Mouse (Mus musculus): ENCODE measurements around the gene Gm20388. TPM values are rescaled to one million over a fixed set of nuclear protein-coding genes. Genes with fewer than 3 reads are reported as not detected.

The Gm20388 gene
- polyA plus RNA-seq, 2 experiments, result 8.5 TPM; not detected in 1

GRCm38 (mm10) chr8:120520287-120520686 lies 609.6 kb downstream of the Gm20388 start:
- H3K36me3 ChIP-seq (replicated peaks; ENCODE audit: control insufficient read depth, insufficient read depth, low read depth), result peaks cover 8% of the 10 kb centered on the region

GRCm38 (mm10) chr8:120520707-120521590 lies 610.3 kb downstream of the Gm20388 start:
- H3K4me2 ChIP-seq (ENCODE audit: low read depth), result no peak overlapping the region
- TF ChIP-seq EP300 (IDR thresholded peaks at IDR 0.05; ENCODE audit: low read depth) (no peak), CTCF (IDR thresholded peaks at IDR 0.05; ENCODE audit: low read depth) (0 out of 2 replicates have a peak, but pooled peaks have one; percentile 12)
- no peak overlapping the region for H3K27ac ChIP-seq
- ATAC-seq (ENCODE audit: insufficient read depth) (no peak), DNase-seq (ENCODE audit: low read depth in 3 of 3, low spot score in 3 of 3) (no peak)
- H3K27me3 ChIP-seq (ENCODE audit: control insufficient read depth, insufficient read depth, low read length), result no peaks in the 10 kb centered on the region
- WGBS (ENCODE audit: insufficient replicate concordance), result 65% methylated on average over 20 of the region's 20 CpGs
- peaks cover 8% of the 10 kb centered on the region for H3K36me3 ChIP-seq (replicated peaks; ENCODE audit: control insufficient read depth, insufficient read depth, low read depth)
- H3K9ac ChIP-seq (replicated peaks), result no peak overlapping the region
- H3K9me3 ChIP-seq (ENCODE audit: control insufficient read depth, low read length), result no peaks in the 10 kb centered on the region
- peaks cover 12 to 15% of the 10 kb centered on the region in 2 experiments for H3K4me1 ChIP-seq (replicated peaks; ENCODE audit: control insufficient read depth in 2 of 2, insufficient read depth in 2 of 2, low read length in 1 of 2)
- no peak overlapping the region for H3K4me3 ChIP-seq (ENCODE audit: insufficient read depth in 1 of 2, low read depth in 2 of 2, low read length in 2 of 2)

More at GRCm38 (mm10) chr8:120520287-120520686, 609.6 kb downstream of the Gm20388 start:
- 75% methylated on average over 15 of the region's 15 CpGs for WGBS (ENCODE audit: insufficient replicate concordance)
- ATAC-seq (ENCODE audit: insufficient read depth) (no peak), DNase-seq (ENCODE audit: low read depth in 3 of 3, low spot score in 3 of 3) (no peak)
- H3K4me3 ChIP-seq (ENCODE audit: insufficient read depth in 1 of 2, low read depth in 2 of 2, low read length in 2 of 2), result no peak overlapping the region
- no peak overlapping the region for H3K9ac ChIP-seq (replicated peaks)
- no peaks in the 10 kb centered on the region for H3K9me3 ChIP-seq (ENCODE audit: control insufficient read depth, low read length)
- H3K4me1 ChIP-seq (replicated peaks; ENCODE audit: control insufficient read depth in 2 of 2, insufficient read depth in 2 of 2, low read length in 1 of 2), result peaks cover 6 to 8% of the 10 kb centered on the region in 2 experiments
- H3K4me2 ChIP-seq (ENCODE audit: low read depth), result no peak overlapping the region
- no peaks in the 10 kb centered on the region for H3K27me3 ChIP-seq (ENCODE audit: control insufficient read depth, insufficient read depth, low read length)
- TF ChIP-seq EP300 (IDR thresholded peaks at IDR 0.05; ENCODE audit: low read depth) (no peak), CTCF (IDR thresholded peaks at IDR 0.05; ENCODE audit: low read depth) (no peak)
- no peak overlapping the region for H3K27ac ChIP-seq

- Histone ChIP-seq H3K4me3 (ENCODE audit: insufficient read depth in 1 of 2, low read depth in 2 of 2, low read length in 2 of 2) (no peak overlapping the region), H3K27ac (no peak overlapping the region), H3K9ac (replicated peaks) (no peak overlapping the region), H3K4me2 (ENCODE audit: low read depth) (no peak overlapping the region), H3K9me3 (ENCODE audit: control insufficient read depth, low read length) (no peaks in the 10 kb centered on the region), H3K36me3 (replicated peaks; ENCODE audit: control insufficient read depth, insufficient read depth, low read depth) (peaks cover 8% of the 10 kb centered on the region), H3K4me1 (replicated peaks; ENCODE audit: control insufficient read depth in 2 of 2, insufficient read depth in 2 of 2, low read length in 1 of 2) (peaks cover 15% of the 10 kb centered on the region in 2 experiments), H3K27me3 (ENCODE audit: control insufficient read depth, insufficient read depth, low read length) (no peaks in the 10 kb centered on the region)
- no peak for DNase-seq (ENCODE audit: low read depth in 3 of 3, low spot score in 3 of 3)
- TF ChIP-seq EP300 (IDR thresholded peaks at IDR 0.05; ENCODE audit: low read depth) (no peak), CTCF (IDR thresholded peaks at IDR 0.05; ENCODE audit: low read depth) (no peak)
- 82% methylated on average over 7 of the region's 7 CpGs for WGBS (ENCODE audit: insufficient replicate concordance)
- ATAC-seq (ENCODE audit: insufficient read depth), result no peak
These were observed 610.9 kb downstream of the Gm20388 start for GRCm38 (mm10) chr8:120521591-120521965.

GRCm38 (mm10) chr8:120523641-120524040 lies 613.0 kb downstream of the Gm20388 start:
- peaks cover 18 to 21% of the 10 kb centered on the region in 2 experiments for H3K4me1 ChIP-seq (replicated peaks; ENCODE audit: control insufficient read depth in 2 of 2, insufficient read depth in 2 of 2, low read length in 1 of 2)
- DNase-seq (ENCODE audit: low read depth in 3 of 3, low spot score in 3 of 3) (no peak), ATAC-seq (ENCODE audit: insufficient read depth) (no peak)
- no peak overlapping the region for H3K4me2 ChIP-seq (ENCODE audit: low read depth)
- H3K36me3 ChIP-seq (replicated peaks; ENCODE audit: control insufficient read depth, insufficient read depth, low read depth), result peaks cover 8% of the 10 kb centered on the region
- no peak for TF ChIP-seq CTCF (IDR thresholded peaks at IDR 0.05; ENCODE audit: low read depth)
- TF ChIP-seq EP300 (IDR thresholded peaks at IDR 0.05; ENCODE audit: low read depth), result no peak
- no peaks in the 10 kb centered on the region for H3K27me3 ChIP-seq (ENCODE audit: control insufficient read depth, insufficient read depth, low read length)
- 66% methylated on average over 7 of the region's 7 CpGs for WGBS (ENCODE audit: insufficient replicate concordance)
- H3K27ac ChIP-seq, result no peak overlapping the region
- H3K4me3 ChIP-seq (ENCODE audit: insufficient read depth in 1 of 2, low read depth in 2 of 2, low read length in 2 of 2), result no peak overlapping the region
- H3K9me3 ChIP-seq (ENCODE audit: control insufficient read depth, low read length), result no peaks in the 10 kb centered on the region
- no peak overlapping the region for H3K9ac ChIP-seq (replicated peaks)

GRCm38 (mm10) chr8:120525135-120525534 lies 614.5 kb downstream of the Gm20388 start:
- DNase-seq (ENCODE audit: low read depth in 3 of 3, low spot score in 3 of 3), result no peak
- TF ChIP-seq EP300 (IDR thresholded peaks at IDR 0.05; ENCODE audit: low read depth), result no peak
- TF ChIP-seq CTCF (IDR thresholded peaks at IDR 0.05; ENCODE audit: low read depth), result no peak
- WGBS (ENCODE audit: insufficient replicate concordance), result 0% methylated on average over 1 of the region's 1 CpGs
- no peak overlapping the region for H3K9ac ChIP-seq (replicated peaks)
- H3K27me3 ChIP-seq (ENCODE audit: control insufficient read depth, insufficient read depth, low read length), result no peaks in the 10 kb centered on the region
- H3K27ac ChIP-seq, result no peak overlapping the region
- peak overlapping the region; percentile 47 for H3K4me2 ChIP-seq (ENCODE audit: low read depth)
- H3K9me3 ChIP-seq (ENCODE audit: control insufficient read depth, low read length), result no peaks in the 10 kb centered on the region
- H3K4me1 ChIP-seq (replicated peaks; ENCODE audit: control insufficient read depth in 2 of 2, insufficient read depth in 2 of 2, low read length in 1 of 2), result peaks cover 18 to 24% of the 10 kb centered on the region in 2 experiments
- H3K4me3 ChIP-seq (ENCODE audit: insufficient read depth in 1 of 2, low read depth in 2 of 2, low read length in 2 of 2), result no peak overlapping the region
- ATAC-seq (ENCODE audit: insufficient read depth), result peak; percentile 53; the same call in 1 of the 2 replicates
- H3K36me3 ChIP-seq (replicated peaks; ENCODE audit: control insufficient read depth, insufficient read depth, low read depth), result no peaks in the 10 kb centered on the region; the same call in 1 of the 2 replicates

Measured in liver, embryonic 14.5 days (tissue).